Mouse (Mus musculus) stomach, embryonic 16.5 days (tissue): ENCODE measurements at regions not wholly inside any gene's neighbourhood (a gene's known extent, or its start where the extent isn't known, plus 50 kb on each side); places are given as distances from the start of the nearest gene placed in this dataset.

ENCODE experiments used
- ATAC-seq: fragments of 200-750 bp; cut with Nextera tagmentation; 2 replicates; pipeline ENCODE4 v1.8.0; 2017; ENCODE audit warnings: moderate number of reproducible peaks, moderate TSS enrichment; ENCODE audit not compliant: insufficient read depth, low FRiP score
- H3K27ac ChIP-seq: fragments of 300-500 bp; sonication (generic); 2 replicates; pipeline ENCODE4 v1.5.1; 2014; ENCODE audit warnings: low read length
- H3K27me3 ChIP-seq: fragments of 300-500 bp; sonication (generic); 2 replicates; pipeline ENCODE4 v1.6.1; 2014; ENCODE audit warnings: low read length, control low read depth, mixed read lengths; ENCODE audit not compliant: control insufficient read depth, insufficient read depth
- H3K36me3 ChIP-seq: fragments of 300-500 bp; sonication (generic); 2 replicates; pipeline ENCODE4 v1.6.1; 2014; ENCODE audit warnings: low read length; ENCODE audit not compliant: control insufficient read depth, insufficient read depth
- H3K4me1 ChIP-seq: fragments of 300-500 bp; sonication (generic); 2 replicates; pipeline ENCODE4 v1.6.1; 2014; ENCODE audit warnings: low read length, control low read depth, mixed read lengths; ENCODE audit not compliant: control insufficient read depth, insufficient read depth
- H3K4me2 ChIP-seq: fragments of 300-500 bp; sonication (generic); 2 replicates; pipeline ENCODE4 v1.6.1; 2014; ENCODE audit warnings: low read depth, low read length, mixed read lengths
- H3K4me3 ChIP-seq: fragments of 300-500 bp; sonication (generic); replicated peaks from 2 replicates; pipeline ENCODE4 v1.5.1; 2014; ENCODE audit warnings: mild to moderate bottlenecking, low read length
- H3K9ac ChIP-seq: fragments of 300-500 bp; sonication (generic); 2 replicates; pipeline ENCODE4 v1.6.1; 2014; ENCODE audit warnings: low read length
- H3K9me3 ChIP-seq: fragments of 300-500 bp; sonication (generic); replicated peaks from 2 replicates; pipeline ENCODE4 v1.6.1; 2016; ENCODE audit warnings: low read length, control low read depth; ENCODE audit not compliant: control insufficient read depth
- WGBS: fragments of 180-500 bp; shearing (Covaris S2); extraction: QIAGEN DNeasy Blood & Tissue Kit; methylation state at CpG from one replicate; pipeline ENCODE4 v1.1.7; 2014; 5-methylcytosine and 5-hydroxymethylcytosine counted together

DNA sequence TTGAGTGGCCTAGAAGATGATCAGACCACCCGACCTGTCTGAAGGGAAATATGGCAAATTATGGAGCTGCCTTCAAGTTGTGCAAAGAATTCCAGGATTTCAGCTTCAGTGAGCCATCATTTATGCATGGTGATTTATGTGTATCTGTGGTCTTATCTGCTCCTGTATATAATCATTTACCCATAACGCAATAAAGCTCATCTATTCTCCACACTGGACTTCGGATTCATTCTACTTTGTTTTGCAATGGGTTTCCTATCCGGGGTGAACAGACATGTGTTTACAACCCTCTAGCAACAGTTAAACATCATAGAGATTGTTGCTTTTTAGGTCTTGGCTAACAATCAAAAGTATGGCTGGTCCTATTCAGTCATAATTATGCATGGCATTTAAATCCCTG is 145.1 kb downstream of the Pcdh10 start:
- Histone ChIP-seq H3K4me1 (no peaks in the 10 kb centered on the region), H3K4me3 (no peak overlapping the region), H3K36me3 (no peaks in the 10 kb centered on the region), H3K9ac (no peak overlapping the region), H3K4me2 (no peak overlapping the region), H3K27me3 (no peaks in the 10 kb centered on the region), H3K9me3 (no peaks in the 10 kb centered on the region), H3K27ac (no peak overlapping the region)
- WGBS: 40% methylated on average over 4 of the region's 4 CpGs
- ATAC-seq: no peak

DNA sequence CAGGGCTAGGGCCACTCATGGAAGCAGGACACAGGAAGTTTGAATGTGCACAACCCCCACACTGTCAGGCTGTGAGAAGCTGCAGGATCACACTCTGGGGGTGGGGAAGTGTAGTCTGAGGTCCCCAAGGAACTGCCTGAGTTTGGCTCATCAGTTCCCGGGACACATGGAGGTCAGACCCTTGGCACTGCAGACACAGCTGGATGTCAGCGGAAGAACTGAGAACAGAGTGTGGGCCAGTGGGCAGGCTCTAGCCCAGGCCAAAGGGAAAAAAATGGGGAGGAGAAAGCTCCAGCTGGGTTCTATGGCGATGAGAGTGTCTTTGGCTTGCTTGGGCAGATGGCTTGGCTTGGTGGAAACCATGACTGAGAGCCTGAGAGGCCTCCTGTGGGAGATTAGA is 168.9 kb downstream of the Pcdh10 start:
- no peaks in the 10 kb centered on the region for H3K27me3 ChIP-seq
- H3K36me3 ChIP-seq: no peaks in the 10 kb centered on the region
- no peak overlapping the region for H3K27ac ChIP-seq
- H3K4me2 ChIP-seq: no peak overlapping the region
- 80% methylated on average over 3 of the region's 3 CpGs for WGBS
- H3K4me1 ChIP-seq: no peaks in the 10 kb centered on the region
- no peaks in the 10 kb centered on the region for H3K9me3 ChIP-seq
- no peak overlapping the region for H3K9ac ChIP-seq
- no peak overlapping the region for H3K4me3 ChIP-seq
- ATAC-seq: no peak

GRCm38 (mm10) chr3:45555736-45556135 is 177.5 kb downstream of the Pcdh10 start:
- WGBS: 23% methylated on average over 1 of the region's 1 CpGs
- no peak for ATAC-seq
- H3K27ac ChIP-seq: no peak overlapping the region
- no peaks in the 10 kb centered on the region for H3K4me1 ChIP-seq
- no peaks in the 10 kb centered on the region for H3K27me3 ChIP-seq
- no peaks in the 10 kb centered on the region for H3K9me3 ChIP-seq
- no peak overlapping the region for H3K9ac ChIP-seq
- H3K36me3 ChIP-seq: no peaks in the 10 kb centered on the region
- no peak overlapping the region for H3K4me2 ChIP-seq
- H3K4me3 ChIP-seq: no peak overlapping the region

- no peaks in the 10 kb centered on the region for H3K36me3 ChIP-seq
- no peak overlapping the region for H3K4me3 ChIP-seq
- H3K27ac ChIP-seq: no peak overlapping the region
- ATAC-seq: no peak
- 86% methylated on average over 1 of the region's 1 CpGs for WGBS
- H3K9me3 ChIP-seq: no peaks in the 10 kb centered on the region
- H3K27me3 ChIP-seq: no peaks in the 10 kb centered on the region
- no peaks in the 10 kb centered on the region for H3K4me1 ChIP-seq
- H3K4me2 ChIP-seq: no peak overlapping the region
- no peak overlapping the region for H3K9ac ChIP-seq
Measured at GRCm38 (mm10) chr3:45572995-45573394, 194.8 kb downstream of the Pcdh10 start.

DNA sequence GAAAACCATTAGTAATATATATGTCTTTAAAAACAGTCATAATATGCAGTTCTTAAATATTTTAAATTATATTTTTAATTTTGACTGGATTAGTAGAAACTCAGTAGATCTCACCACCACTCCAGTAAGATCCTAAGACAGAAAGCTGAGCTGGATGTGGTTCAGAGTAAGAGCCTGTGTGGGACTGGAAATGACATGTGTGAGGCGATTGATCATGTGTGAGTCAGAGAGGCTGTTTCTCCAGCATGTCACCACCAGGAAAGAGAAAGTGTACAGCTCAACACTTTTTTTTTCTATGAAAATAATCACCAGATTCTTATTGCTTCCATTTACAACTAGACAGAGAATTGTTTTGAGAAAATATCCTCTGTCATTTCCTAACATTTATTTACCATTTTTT is 198.8 kb downstream of the Pcdh10 start:
- Histone ChIP-seq H3K27me3 (no peaks in the 10 kb centered on the region), H3K36me3 (no peaks in the 10 kb centered on the region), H3K4me2 (no peak overlapping the region), H3K9me3 (no peaks in the 10 kb centered on the region), H3K4me3 (no peak overlapping the region), H3K9ac (no peak overlapping the region), H3K27ac (no peak overlapping the region), H3K4me1 (no peaks in the 10 kb centered on the region)
- ATAC-seq: no peak
- 88% methylated on average over 1 of the region's 1 CpGs for WGBS

DNA sequence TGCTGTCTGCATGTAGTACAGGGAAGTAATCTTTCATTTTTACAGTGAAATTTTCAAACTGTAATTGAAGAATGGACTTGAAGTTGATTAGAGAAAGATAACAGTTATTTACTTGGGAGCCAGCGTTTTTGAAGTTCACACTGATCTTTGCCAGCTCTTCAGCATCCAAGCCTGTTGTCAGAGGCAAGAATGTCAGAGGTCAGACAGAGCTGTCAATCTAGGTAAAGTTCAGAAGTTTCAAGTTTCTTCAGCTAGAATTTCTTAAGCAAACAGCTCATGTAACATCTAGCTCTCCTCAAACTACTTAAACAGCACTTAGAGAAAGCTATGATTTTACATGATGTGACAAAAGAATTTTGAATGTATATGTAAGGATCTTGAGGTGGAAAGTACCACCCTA is 215.4 kb downstream of the Pcdh10 start:
- Histone ChIP-seq H3K4me3 (no peak overlapping the region), H3K4me2 (no peak overlapping the region), H3K4me1 (no peaks in the 10 kb centered on the region), H3K27ac (no peak overlapping the region), H3K9ac (no peak overlapping the region), H3K27me3 (no peaks in the 10 kb centered on the region), H3K36me3 (no peaks in the 10 kb centered on the region), H3K9me3 (no peaks in the 10 kb centered on the region)
- 25% methylated on average over 1 of the region's 1 CpGs for WGBS
- no peak for ATAC-seq

GRCm38 (mm10) chr3:45602278-45602677 is 224.1 kb downstream of the Pcdh10 start:
- no peak overlapping the region for H3K27ac ChIP-seq
- H3K9me3 ChIP-seq: no peaks in the 10 kb centered on the region
- no peaks in the 10 kb centered on the region for H3K36me3 ChIP-seq
- 70% methylated on average over 2 of the region's 2 CpGs for WGBS
- no peak overlapping the region for H3K4me3 ChIP-seq
- H3K27me3 ChIP-seq: no peaks in the 10 kb centered on the region
- H3K4me2 ChIP-seq: no peak overlapping the region
- no peak overlapping the region for H3K9ac ChIP-seq
- no peak for ATAC-seq
- no peaks in the 10 kb centered on the region for H3K4me1 ChIP-seq

DNA sequence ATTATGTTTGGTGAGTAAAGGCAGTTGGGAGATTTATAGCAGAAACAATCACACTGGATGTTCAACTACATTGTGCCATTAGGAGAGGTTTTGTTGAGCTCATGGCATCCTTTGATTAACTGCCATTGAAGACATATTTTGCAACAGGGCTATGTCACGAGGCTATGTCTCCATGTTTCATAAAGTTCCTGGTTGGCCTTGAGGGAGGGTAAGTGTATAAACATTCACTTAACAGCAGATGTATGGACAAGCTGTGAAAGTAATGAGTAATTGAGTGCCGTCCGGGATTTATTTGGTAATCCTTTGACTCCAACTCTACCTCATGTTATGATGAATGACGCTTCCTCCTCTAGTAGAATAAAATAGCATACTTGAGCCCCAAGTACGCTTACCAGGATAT is 225.0 kb downstream of the Pcdh10 start:
- Histone ChIP-seq H3K36me3 (no peaks in the 10 kb centered on the region), H3K27ac (no peak overlapping the region), H3K27me3 (no peaks in the 10 kb centered on the region), H3K9me3 (no peaks in the 10 kb centered on the region), H3K4me3 (no peak overlapping the region), H3K4me1 (no peaks in the 10 kb centered on the region), H3K4me2 (no peak overlapping the region), H3K9ac (no peak overlapping the region)
- WGBS: 48% methylated on average over 5 of the region's 5 CpGs
- ATAC-seq: no peak

DNA sequence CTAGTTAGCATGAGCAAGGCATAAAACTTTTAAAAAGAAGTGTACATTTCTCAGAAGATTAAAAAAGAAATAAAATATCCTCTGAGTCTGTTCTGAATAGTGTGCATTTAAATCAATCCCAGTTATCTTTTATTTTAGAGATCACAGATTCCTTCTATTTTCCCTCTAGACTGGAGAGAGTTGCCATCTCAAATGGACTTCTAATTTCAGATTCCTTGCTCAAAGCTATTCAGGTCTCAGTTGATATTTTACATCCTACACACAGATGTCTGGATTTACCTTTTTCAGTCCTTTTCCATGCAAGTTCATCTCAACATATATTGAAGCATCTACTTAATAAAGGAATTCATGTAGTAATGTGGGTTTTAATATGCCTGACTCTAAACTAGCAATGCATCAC is 242.5 kb downstream of the Pcdh10 start:
- Histone ChIP-seq H3K4me2 (no peak overlapping the region), H3K36me3 (no peaks in the 10 kb centered on the region), H3K9ac (no peak overlapping the region), H3K27ac (no peak overlapping the region), H3K4me1 (no peaks in the 10 kb centered on the region), H3K27me3 (no peaks in the 10 kb centered on the region), H3K4me3 (no peak overlapping the region), H3K9me3 (no peaks in the 10 kb centered on the region)
- no peak for ATAC-seq

- no peaks in the 10 kb centered on the region for H3K27me3 ChIP-seq
- no peaks in the 10 kb centered on the region for H3K9me3 ChIP-seq
- no peak overlapping the region for H3K4me3 ChIP-seq
- 69% methylated on average over 6 of the region's 6 CpGs for WGBS
- H3K36me3 ChIP-seq: no peaks in the 10 kb centered on the region
- ATAC-seq: no peak
- no peak overlapping the region for H3K9ac ChIP-seq
- H3K4me1 ChIP-seq: no peaks in the 10 kb centered on the region
- H3K27ac ChIP-seq: no peak overlapping the region
- no peak overlapping the region for H3K4me2 ChIP-seq
Measured at GRCm38 (mm10) chr3:45645856-45646450, 267.8 kb downstream of the Pcdh10 start.
